Mouse (Mus musculus): ENCODE data around the gene Otud7a.

DNA sequence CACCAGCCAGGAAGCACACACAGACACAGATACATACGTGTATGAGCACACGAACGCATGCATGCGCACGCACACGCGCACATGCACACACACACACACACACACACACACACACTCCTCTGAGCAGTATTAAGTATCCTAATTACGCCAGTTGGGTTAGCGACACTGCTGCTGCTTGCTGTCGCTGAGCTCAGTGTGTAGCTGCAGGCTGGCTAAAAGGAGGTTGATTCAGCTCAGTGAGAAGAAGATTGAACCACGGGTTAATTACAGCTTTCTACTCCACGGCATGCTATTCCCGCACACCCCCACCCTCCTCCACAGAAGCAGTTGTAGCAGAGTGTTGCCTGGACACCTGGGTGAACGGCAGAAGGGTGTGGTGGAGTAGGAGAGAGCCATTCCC, 224.4 kb downstream of the Otud7a start:
- TF ChIP-seq CTCF (IDR thresholded peaks at IDR 0.05; ENCODE audit: low read depth) = no peak
- TF ChIP-seq EP300 (IDR thresholded peaks at IDR 0.05; ENCODE audit: low read depth) = no peak
